Comparison of ENCODE assay signal across 12 mouse cellular contexts in genomic region chr4:135895071-135895571, GRCm38 (mm10). TPM values are rescaled to one million over a fixed set of nuclear protein-coding genes. Genes with fewer than 3 reads are reported as not detected.
DNase-seq lines count a peak whose midpoint lies in the region; ATAC-seq and TF ChIP-seq lines count a peak whose summit lies in the region.
"Had no signal": no experiment of that assay in that cellular context is flagged by ENCODE, and none has a peak within 500 bp of the region (broad histone marks: within the 10 kb centered on the region; RNA-seq: fewer than 3 reads in every experiment).

Cnr2 (plus strand) TSS chr4:135895394.

- no peak for TF ChIP-seq EP300 in lung, postnatal 0 days (IDR thresholded peaks at IDR 0.05)
- TF ChIP-seq EP300 in liver, postnatal 0 days (IDR thresholded peaks at IDR 0.05; ENCODE audit: low read depth), result no peak

- no peaks in the 10 kb centered on the region for H3K4me1 ChIP-seq in lung, postnatal 0 days (ENCODE audit: insufficient read depth, low read depth, low read length)
- peaks cover 26% of the 10 kb centered on the region for H3K4me1 ChIP-seq in liver, postnatal 0 days (ENCODE audit: insufficient read depth)
- peaks cover 10% of the 10 kb centered on the region; the same call in 1 of the 2 replicates for H3K4me1 ChIP-seq in intestine, embryonic 16.5 days (ENCODE audit: control insufficient read depth, insufficient read depth, low read length)
- H3K4me1 ChIP-seq: midbrain, embryonic 13.5 days had no signal

- ATAC-seq in lung, postnatal 0 days, result no peak
- ATAC-seq in activated CD4-positive, CD25-positive, alpha-beta regulatory T cell, adult 4 months, result peak; percentile 55
- ATAC-seq in liver, postnatal 0 days, result no peak
- no peak for ATAC-seq in intestine, embryonic 16.5 days
- ATAC-seq: forebrain, embryonic 14.5 days; midbrain, embryonic 13.5 days had no signal

- TF ChIP-seq CTCF in lung, postnatal 0 days (IDR thresholded peaks at IDR 0.05), result no peak
- TF ChIP-seq CTCF in liver, postnatal 0 days (IDR thresholded peaks at IDR 0.05; ENCODE audit: low read depth), result no peak

- no peaks in the 10 kb centered on the region for H3K36me3 ChIP-seq in lung, postnatal 0 days (ENCODE audit: insufficient read depth, low read length)
- no peaks in the 10 kb centered on the region for H3K36me3 ChIP-seq in liver, postnatal 0 days (replicated peaks; ENCODE audit: insufficient read depth, low read length)
- no peaks in the 10 kb centered on the region for H3K36me3 ChIP-seq in intestine, embryonic 16.5 days (ENCODE audit: control insufficient read depth, insufficient read depth, low read length)
- H3K36me3 ChIP-seq: limb, embryonic 10.5 days; midbrain, embryonic 13.5 days had no signal

- no peak for DNase-seq in lung, postnatal 0 days (ENCODE audit: low spot score)
- DNase-seq in lung, postnatal 10 days, result no peak
- DNase-seq in liver, postnatal 0 days, result no peak
- DNase-seq in thymus, postnatal 14 days, result peak; percentile 63
- DNase-seq in gastrocnemius, postnatal 4 days (ENCODE audit: low spot score in 2 of 2), result no peak
- no peak for DNase-seq in embryo, embryonic 10 days (ENCODE audit: low spot score)
- DNase-seq: heart, adult 18-20 months had no signal

- no peaks in the 10 kb centered on the region for H3K9me3 ChIP-seq in lung, postnatal 0 days (ENCODE audit: low read length)
- H3K9me3 ChIP-seq in liver, postnatal 0 days (ENCODE audit: low read length), result no peaks in the 10 kb centered on the region
- no peaks in the 10 kb centered on the region for H3K9me3 ChIP-seq in intestine, embryonic 16.5 days (ENCODE audit: control insufficient read depth, low read length)
- H3K9me3 ChIP-seq: midbrain, embryonic 13.5 days had no signal

- no peak within 1 kb of the TSS for H3K4me3 ChIP-seq in lung, postnatal 0 days (ENCODE audit: low read depth, low read length)
- peak within 1 kb of the TSS; percentile 40 for H3K4me3 ChIP-seq in liver, postnatal 0 days (ENCODE audit: low read depth, low read length)
- H3K4me3 ChIP-seq in intestine, embryonic 16.5 days (ENCODE audit: low read length), result no peak within 1 kb of the TSS
- H3K4me3 ChIP-seq: limb, embryonic 10.5 days; midbrain, embryonic 13.5 days had no signal

- H3K27ac ChIP-seq in lung, postnatal 0 days (ENCODE audit: low read length), result 0 out of 2 replicates have a peak within 1 kb of the TSS, but pooled peaks have one; percentile 26
- peak within 1 kb of the TSS; percentile 82 for H3K27ac ChIP-seq in liver, postnatal 0 days (ENCODE audit: low read depth)
- H3K27ac ChIP-seq in intestine, embryonic 16.5 days (ENCODE audit: low read length), result no peak within 1 kb of the TSS
- H3K27ac ChIP-seq: limb, embryonic 10.5 days; midbrain, embryonic 13.5 days had no signal

- H3K9ac ChIP-seq in lung, postnatal 0 days (replicated peaks; ENCODE audit: low read depth), result no peak within 1 kb of the TSS
- H3K9ac ChIP-seq in liver, postnatal 0 days (replicated peaks), result peak within 1 kb of the TSS; percentile 58
- no peak within 1 kb of the TSS for H3K9ac ChIP-seq in intestine, embryonic 16.5 days (ENCODE audit: low read depth, low read length)
- H3K9ac ChIP-seq: midbrain, embryonic 13.5 days had no signal

- 35% methylated on average over 8 of the region's 8 CpGs for WGBS in lung, postnatal 0 days
- WGBS in liver, postnatal 0 days (ENCODE audit: insufficient replicate concordance), result 31% methylated on average over 8 of the region's 8 CpGs
- WGBS in intestine, embryonic 16.5 days, result 52% methylated on average over 8 of the region's 8 CpGs

- no peaks in the 10 kb centered on the region for H3K27me3 ChIP-seq in lung, postnatal 0 days (replicated peaks; ENCODE audit: insufficient read depth, low read length)
- no peaks in the 10 kb centered on the region for H3K27me3 ChIP-seq in liver, postnatal 0 days (ENCODE audit: insufficient read depth, low read length)
- H3K27me3 ChIP-seq in intestine, embryonic 16.5 days (replicated peaks; ENCODE audit: control insufficient read depth, insufficient read depth, low read length), result no peaks in the 10 kb centered on the region
- H3K27me3 ChIP-seq: midbrain, embryonic 13.5 days had no signal

- no peak within 1 kb of the TSS for H3K4me2 ChIP-seq in lung, postnatal 0 days (replicated peaks; ENCODE audit: low read depth, low read length)
- peak within 1 kb of the TSS; percentile 70 for H3K4me2 ChIP-seq in liver, postnatal 0 days (ENCODE audit: low read depth, low read length)
- H3K4me2 ChIP-seq in intestine, embryonic 16.5 days (ENCODE audit: low read depth, low read length), result no peak within 1 kb of the TSS
- H3K4me2 ChIP-seq: midbrain, embryonic 13.5 days had no signal

RNA-seq across cellular contexts. Expression of gene Cnr2, which starts in this region (rescaled TPM):
- polyA plus RNA-seq in lung, postnatal 0 days (2015; fragmentation: Nextera tagmentation; extraction: Ambion mirVana), result 1.9 and 2.2 TPM in 2 replicates
- 1 to 10 TPM; 4.9 to 7.9 TPM for polyA plus RNA-seq in activated CD4-positive, CD25-positive, alpha-beta regulatory T cell, adult 4 months (2017; shearing (Covaris generic))
- 2.5 and 2.6 TPM in 2 replicates for polyA plus RNA-seq in liver, postnatal 0 days (2015; fragmentation: Nextera tagmentation; extraction: Ambion mirVana)
- 0.43 and 0.66 TPM in 2 replicates for polyA plus RNA-seq in intestine, embryonic 16.5 days (2015; fragmentation: Nextera tagmentation; extraction: Ambion mirVana)
- total RNA-seq in gastrocnemius, postnatal 4 days (2021), result under 1 TPM; 0.65 to 0.78 TPM
